Mouse (Mus musculus): ENCODE measurements around the gene D230025D16Rik. TPM values are rescaled to one million over a fixed set of nuclear protein-coding genes. Genes with fewer than 3 reads are reported as not detected.

D230025D16Rik gene
- polyA plus RNA-seq, 1 experiment from 2014 or later: 21.8 TPM

GRCm38 (mm10) chr8:105275387-105275786 is 50.4 kb downstream of the D230025D16Rik start:
- Histone ChIP-seq H3K9me3 (ENCODE audit: control insufficient read depth, low read length) (no peaks in the 10 kb centered on the region), H3K9ac (ENCODE audit: low read length) (peak overlapping the region; percentile 60; the same call in 1 of the 2 replicates), H3K27me3 (ENCODE audit: control insufficient read depth, insufficient read depth, low read length) (peaks cover 95% of the 10 kb centered on the region), H3K36me3 (ENCODE audit: control insufficient read depth, insufficient read depth, low read length) (no peaks in the 10 kb centered on the region), H3K27ac (replicated peaks in 1 of 2; ENCODE audit: control insufficient read depth in 1 of 2, insufficient read depth in 1 of 2, low read depth in 2 of 2, low read length in 2 of 2) (no peak overlapping the region), H3K4me3 (ENCODE audit: control insufficient read depth in 1 of 2, insufficient read depth in 1 of 2, low read depth in 1 of 2, low read length in 2 of 2) (peak overlapping the region in 1 of 2 experiments; percentile 45; a peak in 1 of 4 replicates), H3K4me1 (ENCODE audit: control insufficient read depth in 2 of 2, insufficient read depth in 2 of 2, low read length in 2 of 2) (peaks cover 13 to 19% of the 10 kb centered on the region in 2 experiments), H3K4me2 (ENCODE audit: low read length) (peak overlapping the region; percentile 80)
- no peak for ATAC-seq (ENCODE audit: insufficient number of reproducible peaks, insufficient read depth, low FRiP score, low read depth)
- WGBS: 8% methylated on average over 11 of the region's 11 CpGs

GRCm38 (mm10) chr8:105275840-105276239 is 50.9 kb downstream of the D230025D16Rik start, which contains the start of gene Nol3:
Gene Nol3 (plus strand): TSS chr8:105276140.
- Histone ChIP-seq H3K27me3 (ENCODE audit: control insufficient read depth, insufficient read depth, low read length) (peaks cover 90% of the 10 kb centered on the region), H3K9me3 (ENCODE audit: control insufficient read depth, low read length) (no peaks in the 10 kb centered on the region), H3K27ac (replicated peaks in 1 of 2; ENCODE audit: control insufficient read depth in 1 of 2, insufficient read depth in 1 of 2, low read depth in 2 of 2, low read length in 2 of 2) (no peak within 1 kb of the TSS), H3K9ac (ENCODE audit: low read length) (peak within 1 kb of the TSS; percentile 60), H3K4me3 (ENCODE audit: control insufficient read depth in 1 of 2, insufficient read depth in 1 of 2, low read depth in 1 of 2, low read length in 2 of 2) (peak within 1 kb of the TSS; percentile 44 to 45), H3K4me2 (ENCODE audit: low read length) (peak within 1 kb of the TSS; percentile 80), H3K4me1 (ENCODE audit: control insufficient read depth in 2 of 2, insufficient read depth in 2 of 2, low read length in 2 of 2) (peaks cover 13 to 18% of the 10 kb centered on the region in 2 experiments), H3K36me3 (ENCODE audit: control insufficient read depth, insufficient read depth, low read length) (no peaks in the 10 kb centered on the region)
- ATAC-seq (ENCODE audit: insufficient number of reproducible peaks, insufficient read depth, low FRiP score, low read depth): no peak
- 9% methylated on average over 10 of the region's 10 CpGs for WGBS

DNA sequence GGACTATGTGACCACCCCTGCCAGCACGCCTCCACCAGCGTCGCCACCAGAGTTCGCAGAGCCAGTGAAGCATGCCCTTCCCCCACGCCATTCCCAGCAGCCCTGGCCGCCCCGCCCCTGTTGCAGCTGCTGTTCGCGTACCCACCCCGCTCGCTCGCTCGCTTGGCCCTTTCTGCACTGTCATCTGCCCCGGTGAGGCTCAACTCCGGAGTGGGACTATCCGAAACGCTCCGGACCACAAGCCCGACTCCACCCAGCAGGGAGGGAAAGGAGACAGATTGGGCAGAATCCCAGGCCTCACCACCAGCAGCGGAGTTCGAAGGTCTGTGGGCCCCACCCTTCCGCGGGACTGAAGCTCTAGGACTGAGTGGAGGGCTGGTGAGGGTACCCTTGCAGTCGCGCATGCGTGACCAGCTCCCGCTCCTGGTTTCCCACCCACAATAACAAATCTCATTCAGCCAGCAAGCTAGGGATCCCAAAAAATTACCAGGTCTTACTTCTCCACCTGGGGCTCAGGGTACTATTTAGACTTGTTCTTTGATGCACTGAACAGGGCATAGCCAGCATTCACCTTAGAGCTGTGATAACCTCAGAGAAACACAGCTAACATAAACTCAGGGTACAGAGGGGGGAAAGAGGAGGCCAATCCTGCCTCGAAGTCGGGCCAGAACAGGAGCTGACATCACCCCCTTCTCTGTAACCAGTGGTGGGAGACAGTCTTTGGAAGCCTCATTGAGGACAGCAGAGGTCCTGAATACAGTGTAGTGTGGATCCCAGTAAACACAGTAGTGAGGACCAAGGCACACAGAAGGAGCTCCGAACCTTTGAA is 51.6 kb downstream of the D230025D16Rik start:
- Histone ChIP-seq H3K36me3 (ENCODE audit: control insufficient read depth, insufficient read depth, low read length) (no peaks in the 10 kb centered on the region), H3K9me3 (ENCODE audit: control insufficient read depth, low read length) (no peaks in the 10 kb centered on the region), H3K27me3 (ENCODE audit: control insufficient read depth, insufficient read depth, low read length) (peaks cover 84% of the 10 kb centered on the region), H3K9ac (ENCODE audit: low read length) (peak overlapping the region; percentile 60), H3K4me1 (ENCODE audit: control insufficient read depth in 2 of 2, insufficient read depth in 2 of 2, low read length in 2 of 2) (peaks cover 13 to 18% of the 10 kb centered on the region in 2 experiments), H3K4me3 (ENCODE audit: control insufficient read depth in 1 of 2, insufficient read depth in 1 of 2, low read depth in 1 of 2, low read length in 2 of 2) (peak overlapping the region; percentile 44 to 45), H3K4me2 (ENCODE audit: low read length) (peak overlapping the region; percentile 80), H3K27ac (replicated peaks in 1 of 2; ENCODE audit: control insufficient read depth in 1 of 2, insufficient read depth in 1 of 2, low read depth in 2 of 2, low read length in 2 of 2) (no peak overlapping the region)
- WGBS: 7% methylated on average over 30 of the region's 30 CpGs
- ATAC-seq (ENCODE audit: insufficient number of reproducible peaks, insufficient read depth, low FRiP score, low read depth): peak; percentile 47; the same call in 1 of the 2 replicates

- peak overlapping the region; percentile 10 to 18; a peak in 3 of 4 replicates for H3K4me3 ChIP-seq (ENCODE audit: control insufficient read depth in 1 of 2, insufficient read depth in 1 of 2, low read depth in 1 of 2, low read length in 2 of 2)
- H3K4me1 ChIP-seq (ENCODE audit: control insufficient read depth in 2 of 2, insufficient read depth in 2 of 2, low read length in 2 of 2): peaks cover 13 to 18% of the 10 kb centered on the region in 2 experiments
- H3K9me3 ChIP-seq (ENCODE audit: control insufficient read depth, low read length): no peaks in the 10 kb centered on the region
- H3K27ac ChIP-seq (replicated peaks in 1 of 2; ENCODE audit: control insufficient read depth in 1 of 2, insufficient read depth in 1 of 2, low read depth in 2 of 2, low read length in 2 of 2): no peak overlapping the region
- ATAC-seq (ENCODE audit: insufficient number of reproducible peaks, insufficient read depth, low FRiP score, low read depth): peak; percentile 41; the same call in 1 of the 2 replicates
- WGBS: 5% methylated on average over 28 of the region's 28 CpGs
- H3K27me3 ChIP-seq (ENCODE audit: control insufficient read depth, insufficient read depth, low read length): peaks cover 60% of the 10 kb centered on the region
- peak overlapping the region; percentile 55 for H3K4me2 ChIP-seq (ENCODE audit: low read length)
- no peak overlapping the region for H3K9ac ChIP-seq (ENCODE audit: low read length)
- H3K36me3 ChIP-seq (ENCODE audit: control insufficient read depth, insufficient read depth, low read length): no peaks in the 10 kb centered on the region
Measured at GRCm38 (mm10) chr8:105278911-105279334, 54.0 kb downstream of the D230025D16Rik start.

DNA sequence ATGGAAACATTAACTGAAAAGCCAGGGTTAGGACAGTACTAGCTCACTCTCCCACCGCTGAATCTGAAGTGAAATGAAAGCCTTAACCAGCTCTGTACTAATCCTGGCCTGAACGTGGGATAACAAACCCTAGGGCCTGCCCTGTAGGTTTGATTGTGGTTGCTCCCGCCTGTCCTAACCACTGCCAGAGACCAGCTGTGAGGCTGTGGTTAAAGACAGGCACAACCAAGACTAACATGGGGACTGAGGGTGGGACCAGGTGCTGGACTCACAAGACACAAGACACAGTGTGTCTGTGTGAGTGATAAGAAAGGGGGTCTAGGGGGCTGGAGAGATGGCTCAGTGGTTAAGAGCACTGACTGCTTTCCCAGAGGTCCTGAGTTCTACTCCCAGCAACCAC is 55.6 kb downstream of the D230025D16Rik start:
- H3K36me3 ChIP-seq (ENCODE audit: control insufficient read depth, insufficient read depth, low read length): 0 out of 2 replicates have a peak, but pooled peaks cover 5% of the 10 kb centered on the region
- no peak overlapping the region for H3K4me2 ChIP-seq (ENCODE audit: low read length)
- no peak overlapping the region for H3K9ac ChIP-seq (ENCODE audit: low read length)
- H3K27ac ChIP-seq (replicated peaks in 1 of 2; ENCODE audit: control insufficient read depth in 1 of 2, insufficient read depth in 1 of 2, low read depth in 2 of 2, low read length in 2 of 2): no peak overlapping the region
- H3K9me3 ChIP-seq (ENCODE audit: control insufficient read depth, low read length): no peaks in the 10 kb centered on the region
- no peak for ATAC-seq (ENCODE audit: insufficient number of reproducible peaks, insufficient read depth, low FRiP score, low read depth)
- no peak overlapping the region for H3K4me3 ChIP-seq (ENCODE audit: control insufficient read depth in 1 of 2, insufficient read depth in 1 of 2, low read depth in 1 of 2, low read length in 2 of 2)
- peaks cover 44% of the 10 kb centered on the region for H3K27me3 ChIP-seq (ENCODE audit: control insufficient read depth, insufficient read depth, low read length)
- 72% methylated on average over 3 of the region's 3 CpGs for WGBS
- H3K4me1 ChIP-seq (ENCODE audit: control insufficient read depth in 2 of 2, insufficient read depth in 2 of 2, low read length in 2 of 2): peaks cover 11 to 15% of the 10 kb centered on the region in 2 experiments; a peak in 3 of 4 replicates

GRCm38 (mm10) chr8:105281821-105282220 is 56.9 kb downstream of the D230025D16Rik start:
- Histone ChIP-seq H3K27me3 (ENCODE audit: control insufficient read depth, insufficient read depth, low read length) (peaks cover 33% of the 10 kb centered on the region), H3K4me2 (ENCODE audit: low read length) (no peak overlapping the region), H3K4me1 (ENCODE audit: control insufficient read depth in 2 of 2, insufficient read depth in 2 of 2, low read length in 2 of 2) (peaks cover 5 to 8% of the 10 kb centered on the region in 2 experiments; a peak in 2 of 4 replicates), H3K9me3 (ENCODE audit: control insufficient read depth, low read length) (no peaks in the 10 kb centered on the region), H3K9ac (ENCODE audit: low read length) (no peak overlapping the region), H3K36me3 (ENCODE audit: control insufficient read depth, insufficient read depth, low read length) (0 out of 2 replicates have a peak, but pooled peaks cover 5% of the 10 kb centered on the region), H3K27ac (replicated peaks in 1 of 2; ENCODE audit: control insufficient read depth in 1 of 2, insufficient read depth in 1 of 2, low read depth in 2 of 2, low read length in 2 of 2) (no peak overlapping the region), H3K4me3 (ENCODE audit: control insufficient read depth in 1 of 2, insufficient read depth in 1 of 2, low read depth in 1 of 2, low read length in 2 of 2) (no peak overlapping the region)
- ATAC-seq (ENCODE audit: insufficient number of reproducible peaks, insufficient read depth, low FRiP score, low read depth): no peak
- 86% methylated on average over 12 of the region's 12 CpGs for WGBS

DNA sequence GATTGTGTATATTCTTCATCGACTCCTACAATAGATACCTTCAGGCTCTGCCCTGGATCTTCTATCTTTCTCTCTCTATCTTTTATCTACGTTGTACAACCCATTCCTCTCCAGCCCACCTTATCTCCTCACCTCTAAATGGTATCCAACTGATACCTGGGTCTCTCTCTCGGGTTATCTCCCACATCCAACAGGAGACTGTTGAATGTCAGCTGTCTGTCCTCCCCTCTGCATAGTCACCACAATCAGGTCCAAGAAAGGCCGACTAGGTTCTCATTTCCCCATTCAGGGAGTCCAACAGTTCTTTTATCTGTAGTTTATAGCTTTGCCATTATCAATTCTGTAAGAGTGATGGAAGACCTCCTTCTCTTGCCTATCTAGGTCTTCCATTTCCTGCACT is 57.3 kb downstream of the D230025D16Rik start:
- H3K27me3 ChIP-seq (ENCODE audit: control insufficient read depth, insufficient read depth, low read length): peaks cover 28% of the 10 kb centered on the region
- H3K9ac ChIP-seq (ENCODE audit: low read length): no peak overlapping the region
- H3K36me3 ChIP-seq (ENCODE audit: control insufficient read depth, insufficient read depth, low read length): 0 out of 2 replicates have a peak, but pooled peaks cover 5% of the 10 kb centered on the region
- no peak overlapping the region for H3K4me2 ChIP-seq (ENCODE audit: low read length)
- no peak overlapping the region for H3K4me3 ChIP-seq (ENCODE audit: control insufficient read depth in 1 of 2, insufficient read depth in 1 of 2, low read depth in 1 of 2, low read length in 2 of 2)
- H3K4me1 ChIP-seq (ENCODE audit: control insufficient read depth in 2 of 2, insufficient read depth in 2 of 2, low read length in 2 of 2): peaks cover 5 to 8% of the 10 kb centered on the region in 2 experiments; a peak in 2 of 4 replicates
- H3K9me3 ChIP-seq (ENCODE audit: control insufficient read depth, low read length): no peaks in the 10 kb centered on the region
- 60% methylated on average over 4 of the region's 4 CpGs for WGBS
- H3K27ac ChIP-seq (replicated peaks in 1 of 2; ENCODE audit: control insufficient read depth in 1 of 2, insufficient read depth in 1 of 2, low read depth in 2 of 2, low read length in 2 of 2): no peak overlapping the region
- ATAC-seq (ENCODE audit: insufficient number of reproducible peaks, insufficient read depth, low FRiP score, low read depth): no peak
